Mouse (Mus musculus): Measurements from ENCODE around the gene Lhx4. TPM values are rescaled to one million over a fixed set of nuclear protein-coding genes. Genes with fewer than 3 reads are reported as not detected.

Lhx4 gene
- total and polyA plus RNA-seq, 3 experiments = not detected

DNA sequence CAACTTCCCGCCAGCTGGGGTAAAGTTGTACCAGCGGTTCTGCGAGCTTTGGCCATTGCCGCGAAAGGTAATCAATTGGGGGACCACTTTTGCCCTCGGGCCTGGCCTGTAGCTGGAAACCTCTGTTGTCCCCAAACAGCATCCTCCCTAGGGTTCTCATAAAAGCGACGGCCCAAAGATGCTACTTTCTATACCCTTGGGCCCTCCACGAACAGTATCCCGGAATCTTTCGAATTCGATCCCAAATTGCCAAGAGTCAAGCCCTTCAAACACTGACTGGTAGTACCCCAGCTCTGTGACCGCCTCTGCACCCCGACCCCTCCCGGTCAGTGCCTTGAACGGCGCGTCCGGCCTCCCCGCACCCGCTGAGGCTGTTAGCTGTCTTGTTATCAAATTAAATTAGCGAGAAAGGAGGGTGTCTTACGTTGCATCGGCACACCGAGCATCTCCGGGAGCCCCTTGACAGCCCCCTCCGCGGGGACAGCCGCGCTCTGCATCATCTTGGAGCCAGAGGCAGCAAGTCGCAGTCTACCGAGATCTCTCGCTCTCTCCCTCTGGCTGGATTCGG is 10.0 kb downstream of the Lhx4 start:
- no peaks in the 10 kb centered on the region for H3K79me2 ChIP-seq (ENCODE audit: control insufficient read depth, insufficient read depth, low read length, poor library complexity)
- H3K4me3 ChIP-seq (ENCODE audit: control insufficient read depth in 1 of 2, insufficient read depth in 1 of 2, low read depth in 2 of 2, low read length in 2 of 2) = no peak overlapping the region
- H3K36me3 ChIP-seq (ENCODE audit: control insufficient read depth in 1 of 2, insufficient read depth in 2 of 2, low read length in 2 of 2) = no peaks in the 10 kb centered on the region
- no peaks in the 10 kb centered on the region for H3K4me1 ChIP-seq (ENCODE audit: control insufficient read depth in 1 of 2, insufficient read depth in 2 of 2, low read length in 2 of 2)
- H3K27me3 ChIP-seq (ENCODE audit: control insufficient read depth in 1 of 2, insufficient read depth in 2 of 2, low read length in 2 of 2) = peaks cover 0 to 6% of the 10 kb centered on the region in 2 experiments; a peak in 2 of 4 replicates
- no peak overlapping the region for H3K27ac ChIP-seq (ENCODE audit: control insufficient read depth, low read depth, low read length)
- TF ChIP-seq RAD21 (IDR thresholded peaks at IDR 0.05; ENCODE audit: low read depth, low read length) (no peak), MEF2A (IDR thresholded peaks at IDR 0.05; ENCODE audit: extremely low read depth, insufficient replicate concordance, low read depth, low read length, poor library complexity, severe bottlenecking) (no peak), MAZ (IDR thresholded peaks at IDR 0.05; ENCODE audit: low read depth, low read length) (no peak), GABPA (IDR thresholded peaks at IDR 0.05; ENCODE audit: low read depth, low read length) (no peak), GATA1 (IDR thresholded peaks at IDR 0.05; ENCODE audit: low read depth, low read length) (no peak), SIN3A (IDR thresholded peaks at IDR 0.05; ENCODE audit: low read length) (no peak), POLR2A (IDR thresholded peaks at IDR 0.05; ENCODE audit: control insufficient read depth in 1 of 2, insufficient read depth in 1 of 2, low read depth in 1 of 2, low read length in 2 of 2, poor library complexity in 1 of 2) (no peak), RCOR1 (IDR thresholded peaks at IDR 0.05; ENCODE audit: low read depth, low read length) (no peak), UBTF (IDR thresholded peaks at IDR 0.05; ENCODE audit: borderline replicate concordance, insufficient read depth, low read depth, low read length) (no peak), POLR2AphosphoS2 (IDR thresholded peaks at IDR 0.05; ENCODE audit: low read length) (no peak), BHLHE40 (IDR thresholded peaks at IDR 0.05; ENCODE audit: borderline replicate concordance, low read depth, low read length) (no peak), ETS1 (IDR thresholded peaks at IDR 0.05; ENCODE audit: low read depth, low read length) (no peak), ZC3H11A (IDR thresholded peaks at IDR 0.05; ENCODE audit: low read depth, low read length) (no peak)
- H3K9me3 ChIP-seq (replicated peaks; ENCODE audit: insufficient read depth, low read length) = no peaks in the 10 kb centered on the region
- no peak overlapping the region for H3K9ac ChIP-seq (ENCODE audit: control insufficient read depth, low read depth, low read length, poor library complexity, severe bottlenecking)
- no peak for DNase-seq (ENCODE audit: low read depth, low spot score)

DNA sequence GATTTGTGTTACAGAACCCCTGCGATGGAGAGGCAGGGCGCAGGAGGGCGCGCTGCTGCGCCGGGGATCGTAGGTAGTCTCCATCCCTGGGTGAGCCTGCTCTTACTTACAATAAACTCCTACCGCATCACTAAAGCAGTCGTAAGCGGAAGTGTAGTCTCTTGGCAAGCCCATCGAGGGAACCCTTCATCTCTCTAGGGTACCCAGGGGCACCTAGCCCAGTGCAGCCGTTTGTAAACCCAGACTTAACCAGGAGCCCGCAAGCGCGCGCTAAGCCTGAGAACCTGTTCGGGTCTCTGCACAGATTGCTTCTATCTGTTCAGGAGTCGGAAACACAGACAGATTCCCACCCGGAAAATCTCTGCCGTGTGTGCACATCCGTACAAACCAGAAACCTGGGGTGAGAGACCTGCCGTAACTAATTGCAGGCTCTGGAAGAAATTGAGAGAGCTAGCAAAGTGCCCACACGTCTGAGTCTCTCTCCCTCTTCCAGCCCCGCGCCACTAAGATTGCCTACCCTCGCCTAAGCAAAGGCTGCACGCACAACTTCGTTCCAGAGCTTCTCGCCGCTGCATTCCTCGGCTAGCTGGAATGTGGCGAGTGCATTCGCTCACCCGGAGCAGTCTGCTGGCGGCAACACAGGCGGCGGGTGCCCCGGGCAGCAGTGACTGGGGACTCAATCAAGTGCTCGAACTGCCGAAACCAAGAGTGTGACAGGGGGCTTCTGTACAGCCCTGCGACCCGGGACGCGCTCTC is 10.7 kb downstream of the Lhx4 start:
- Histone ChIP-seq H3K27me3 (ENCODE audit: control insufficient read depth in 1 of 2, insufficient read depth in 2 of 2, low read length in 2 of 2) (peaks cover 0 to 3% of the 10 kb centered on the region in 2 experiments; a peak in 2 of 4 replicates), H3K27ac (ENCODE audit: control insufficient read depth, low read depth, low read length) (no peak overlapping the region), H3K4me1 (ENCODE audit: control insufficient read depth in 1 of 2, insufficient read depth in 2 of 2, low read length in 2 of 2) (no peaks in the 10 kb centered on the region), H3K4me3 (ENCODE audit: control insufficient read depth in 1 of 2, insufficient read depth in 1 of 2, low read depth in 2 of 2, low read length in 2 of 2) (no peak overlapping the region), H3K36me3 (ENCODE audit: control insufficient read depth in 1 of 2, insufficient read depth in 2 of 2, low read length in 2 of 2) (no peaks in the 10 kb centered on the region), H3K9me3 (replicated peaks; ENCODE audit: insufficient read depth, low read length) (no peaks in the 10 kb centered on the region), H3K79me2 (ENCODE audit: control insufficient read depth, insufficient read depth, low read length, poor library complexity) (no peaks in the 10 kb centered on the region), H3K9ac (ENCODE audit: control insufficient read depth, low read depth, low read length, poor library complexity, severe bottlenecking) (no peak overlapping the region)
- no peak for DNase-seq (ENCODE audit: low read depth, low spot score)
- no peak for TF ChIP-seq SIN3A (IDR thresholded peaks at IDR 0.05; ENCODE audit: low read length)
- TF ChIP-seq TCF12 (IDR thresholded peaks at IDR 0.05; ENCODE audit: low read depth, low read length) = no peak
- no peak for TF ChIP-seq BHLHE40 (IDR thresholded peaks at IDR 0.05; ENCODE audit: borderline replicate concordance, low read depth, low read length)
- no peak for TF ChIP-seq ZC3H11A (IDR thresholded peaks at IDR 0.05; ENCODE audit: low read depth, low read length)
- no peak for TF ChIP-seq CHD1 (IDR thresholded peaks at IDR 0.05; ENCODE audit: low read depth, low read length)
- no peak for TF ChIP-seq MYC (IDR thresholded peaks at IDR 0.05; ENCODE audit: low read depth, low read length)
- TF ChIP-seq KAT2A (conservative IDR thresholded peaks at IDR 0.05; ENCODE audit: low read depth, low read length) = no peak

All from MEL (cell line).